Mouse (Mus musculus) layer of hippocampus, postnatal 10 days (tissue): ENCODE results near the gene Olfr374. TPM values are rescaled to one million over a fixed set of nuclear protein-coding genes. Genes with fewer than 3 reads are reported as not detected.
A peak's percentile ranks its signal among the peaks of the same experiment; 100 is the strongest.

Source experiments
- DNase-seq, 2 experiments: peaks; one replicate each; pipeline ENCODE4 v3.0.0; 2021; ENCODE audit warnings: low spot score in 2 of 2
- total RNA-seq, 2 experiments: library from RNA; stranded (reverse); gene quantifications; 2 replicates each; pipeline ENCODE4 v1.2.3; 2021

Gene Olfr374
- total RNA-seq, 2 experiments from 2014 or later, result not detected

DNA sequence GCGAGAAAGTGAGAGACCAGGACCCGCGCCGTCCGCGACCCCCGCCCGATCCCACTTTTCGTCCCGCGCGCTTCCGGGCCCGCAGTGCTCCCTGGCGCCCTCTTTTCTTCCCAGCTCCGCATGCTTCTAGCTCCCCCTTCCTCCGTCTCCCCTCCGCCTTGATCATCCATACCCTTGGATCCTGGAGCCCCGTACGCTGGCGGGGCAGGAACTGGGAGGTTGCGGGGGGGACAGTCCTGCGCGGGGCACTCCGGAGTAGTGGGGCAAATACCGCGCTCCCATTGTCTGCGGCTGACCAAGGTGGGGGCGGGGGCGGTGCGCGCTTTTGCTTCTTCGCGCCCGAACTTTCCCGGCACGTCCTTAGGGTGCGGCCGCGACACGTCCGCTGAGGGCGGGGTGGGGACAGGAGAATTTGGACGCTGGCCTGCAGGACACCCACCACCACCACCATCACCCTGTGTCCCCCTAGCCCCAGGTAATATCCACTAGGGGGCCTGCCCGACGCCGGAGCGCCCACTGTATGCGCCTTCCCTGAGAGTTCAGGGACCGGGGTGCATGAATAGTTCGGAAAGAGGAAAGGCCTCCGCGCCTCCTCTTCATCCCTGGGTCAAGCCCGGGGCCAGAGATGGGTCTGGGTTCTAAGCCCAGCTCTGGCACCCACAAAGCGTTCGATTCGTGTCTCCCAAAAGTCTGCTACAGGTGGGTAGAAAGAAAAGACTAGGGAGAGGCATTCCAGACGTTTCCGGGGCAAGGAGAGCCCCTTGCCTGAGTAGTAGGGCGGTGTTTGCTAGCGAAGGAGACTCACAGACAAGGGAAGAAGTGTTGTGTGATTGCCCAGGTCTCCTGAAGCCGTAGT lies 28.8 kb downstream of the Olfr374 start:
- peak; percentile 41 to 55 for DNase-seq

DNA sequence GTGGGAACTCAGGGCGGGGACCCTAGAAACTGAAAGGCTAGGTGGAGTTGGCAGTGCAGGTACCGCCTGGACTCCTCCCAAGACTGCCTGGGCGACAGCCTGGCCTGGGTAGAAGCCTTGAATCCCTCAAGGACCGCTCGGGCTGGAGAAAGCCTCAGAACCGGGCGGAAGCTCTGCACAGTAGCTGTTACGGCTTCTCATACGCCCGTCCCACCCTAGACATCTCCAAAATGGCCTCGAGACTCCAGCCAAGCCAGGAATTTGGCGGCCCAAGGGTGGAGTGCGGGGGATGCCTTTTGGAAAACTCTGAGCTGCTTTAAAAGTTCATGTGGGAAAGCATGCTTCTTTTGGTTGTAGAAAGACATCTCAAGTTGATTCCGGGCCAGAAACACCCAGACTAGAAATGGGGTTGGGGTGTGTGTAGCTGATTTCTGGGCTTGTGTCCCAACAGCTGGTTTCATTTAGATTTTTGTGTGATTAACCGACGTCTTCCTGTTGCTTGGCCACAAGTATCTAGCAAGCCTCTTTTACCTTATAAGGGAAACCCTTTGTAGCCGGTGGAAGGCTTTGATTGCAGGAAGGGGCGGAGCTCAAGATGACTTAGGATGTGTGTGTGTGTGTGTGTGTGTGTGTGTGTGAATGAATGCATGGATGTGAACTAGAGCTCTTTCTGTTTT lies 29.6 kb downstream of the Olfr374 start:
- peak; percentile 26 to 32 for DNase-seq

GRCm38 (mm10) chr8:72137431-72137830 lies 30.6 kb downstream of the Olfr374 start:
- no peak for DNase-seq

GRCm38 (mm10) chr8:72138456-72138855 lies 31.6 kb downstream of the Olfr374 start:
- no peak for DNase-seq

DNA sequence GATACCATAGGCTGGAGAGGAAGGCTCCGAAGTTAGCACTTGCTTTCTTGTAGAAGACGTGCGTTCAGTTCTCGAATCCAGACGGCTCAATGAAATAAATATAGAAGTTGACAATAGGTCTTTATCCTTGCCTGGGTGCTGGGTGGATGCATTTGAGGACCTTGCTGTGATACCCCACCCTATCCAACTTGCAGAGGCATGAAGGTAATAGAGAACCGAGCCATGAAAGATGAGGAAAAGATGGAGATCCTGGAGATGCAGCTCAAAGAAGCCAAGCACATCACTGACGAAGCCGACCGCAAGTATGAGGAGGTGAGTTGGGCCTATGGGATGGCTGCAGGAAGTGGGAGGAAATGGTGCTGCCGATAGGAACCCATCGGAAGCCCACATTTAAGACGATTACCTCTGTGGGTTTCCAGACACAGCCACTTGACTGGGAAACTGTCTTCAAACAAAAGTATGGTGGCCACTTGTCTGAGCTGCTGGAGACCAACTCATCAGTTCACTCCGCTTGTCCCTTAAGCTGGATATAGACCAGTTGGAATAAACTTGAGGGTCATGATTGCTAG lies 36.5 kb downstream of the Olfr374 start:
- no peak for DNase-seq

DNA sequence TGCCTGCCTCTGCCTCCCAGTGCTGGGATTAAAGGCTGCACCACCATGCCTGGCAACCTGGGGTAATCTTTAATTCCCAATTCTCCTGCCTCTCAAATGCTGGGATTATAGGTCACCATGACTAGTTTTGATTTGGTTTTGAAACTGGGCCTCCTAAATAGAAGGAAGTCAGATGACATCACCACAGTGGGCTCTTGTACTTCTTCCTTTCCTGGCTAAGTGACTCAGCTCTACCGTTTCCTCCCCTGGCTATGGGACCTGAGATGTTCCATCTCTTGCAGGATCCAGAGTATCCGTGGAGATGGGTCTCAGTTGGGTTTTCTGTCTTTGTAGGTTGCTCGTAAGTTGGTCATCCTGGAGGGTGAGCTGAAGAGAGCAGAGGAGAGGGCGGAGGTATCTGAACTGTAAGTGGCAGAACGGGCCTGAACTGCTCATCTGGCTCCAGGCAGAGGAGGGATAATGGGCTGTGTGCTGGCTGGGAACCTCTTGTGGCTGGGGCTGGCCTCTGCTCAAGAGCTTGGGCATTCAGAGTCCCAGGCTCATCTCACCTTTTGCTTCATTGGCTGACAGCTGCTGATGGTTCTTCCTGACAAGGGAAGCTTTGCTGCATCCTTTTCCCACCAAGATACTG lies 37.6 kb downstream of the Olfr374 start:
- no peak for DNase-seq

DNA sequence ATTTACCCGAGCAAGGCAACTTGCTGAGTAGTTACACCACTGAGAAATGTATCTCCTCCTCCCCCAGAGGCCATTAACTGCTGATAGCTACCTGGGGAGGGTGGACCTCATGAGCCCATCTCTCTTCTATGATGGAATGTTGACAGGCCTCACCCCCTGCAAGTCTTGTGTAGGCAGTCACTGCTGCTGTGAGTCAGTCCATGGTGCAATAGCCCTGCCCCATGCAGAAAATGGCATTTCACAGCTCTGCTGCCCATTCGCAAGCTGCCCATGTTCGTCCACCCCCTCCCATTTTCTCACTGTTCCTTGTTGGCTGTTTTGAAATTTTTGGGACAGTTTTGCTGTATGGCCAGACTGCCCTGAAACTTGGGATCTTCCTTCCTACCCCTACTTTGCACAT lies 38.7 kb downstream of the Olfr374 start:
- no peak for DNase-seq

DNA sequence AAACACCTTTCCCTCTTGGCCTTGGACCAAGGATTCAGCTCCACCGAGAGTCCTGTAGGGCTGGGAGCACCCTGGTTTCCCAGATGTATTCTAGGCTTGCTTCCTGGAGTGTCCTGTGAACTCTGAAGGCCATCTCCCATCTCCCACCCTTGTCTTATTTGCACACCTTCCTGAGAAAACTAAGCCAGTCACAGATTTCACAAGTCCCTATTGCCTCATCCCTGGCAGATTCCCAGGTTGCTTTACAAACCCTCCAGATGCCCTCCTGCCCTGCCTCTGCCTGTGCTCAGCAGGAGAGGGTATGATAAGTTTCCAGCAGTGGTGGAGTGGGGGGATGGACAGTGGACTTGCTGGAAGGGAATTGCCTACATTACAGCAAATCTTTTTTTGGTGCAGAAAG lies 39.2 kb downstream of the Olfr374 start:
- DNase-seq, result no peak

DNA sequence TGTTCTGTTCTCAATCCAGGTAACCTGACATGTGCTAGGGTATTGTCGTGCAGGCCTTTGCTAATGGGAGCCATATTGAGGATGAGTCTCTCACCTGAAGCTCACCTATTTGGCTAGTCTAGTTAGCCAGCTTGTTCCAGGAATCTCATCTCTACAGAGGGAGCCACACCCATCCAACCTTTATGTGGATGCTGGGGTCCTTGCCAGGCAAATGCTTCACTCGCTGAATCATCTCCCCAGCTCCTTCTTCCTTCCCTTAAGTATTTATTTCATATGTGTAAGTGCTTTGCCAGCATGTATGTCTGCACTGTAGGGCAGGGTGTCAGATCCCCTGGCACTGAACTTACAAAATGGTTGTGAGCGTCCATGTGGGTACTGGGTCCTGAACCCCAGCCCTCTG lies 39.7 kb downstream of the Olfr374 start:
- DNase-seq, result no peak

GRCm38 (mm10) chr8:72147266-72147665 lies 40.4 kb downstream of the Olfr374 start:
- DNase-seq, result no peak

DNA sequence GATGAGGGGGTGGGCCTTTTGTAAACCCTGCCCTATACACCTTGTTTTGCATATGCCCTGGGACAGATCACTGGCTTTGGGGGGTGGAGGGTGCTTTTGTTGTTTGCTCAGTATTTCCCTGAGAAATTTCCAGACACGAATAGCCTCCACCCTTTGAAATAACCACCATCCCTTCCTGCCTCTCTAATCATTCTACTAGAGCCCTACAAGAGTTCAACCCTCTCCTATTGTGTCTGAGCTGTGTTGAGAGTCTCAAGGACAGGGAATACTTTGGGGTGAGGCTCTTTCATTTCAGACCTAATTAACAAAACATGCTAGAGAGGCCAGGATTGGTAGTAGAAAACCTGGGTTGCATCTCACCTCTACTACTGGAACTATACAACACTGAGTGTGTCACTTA lies 42.2 kb downstream of the Olfr374 start:
- DNase-seq, result no peak

GRCm38 (mm10) chr8:72151418-72152078 lies 44.7 kb downstream of the Olfr374 start:
- no peak for DNase-seq

GRCm38 (mm10) chr8:72153382-72153781 lies 46.5 kb downstream of the Olfr374 start:
- DNase-seq, result no peak

DNA sequence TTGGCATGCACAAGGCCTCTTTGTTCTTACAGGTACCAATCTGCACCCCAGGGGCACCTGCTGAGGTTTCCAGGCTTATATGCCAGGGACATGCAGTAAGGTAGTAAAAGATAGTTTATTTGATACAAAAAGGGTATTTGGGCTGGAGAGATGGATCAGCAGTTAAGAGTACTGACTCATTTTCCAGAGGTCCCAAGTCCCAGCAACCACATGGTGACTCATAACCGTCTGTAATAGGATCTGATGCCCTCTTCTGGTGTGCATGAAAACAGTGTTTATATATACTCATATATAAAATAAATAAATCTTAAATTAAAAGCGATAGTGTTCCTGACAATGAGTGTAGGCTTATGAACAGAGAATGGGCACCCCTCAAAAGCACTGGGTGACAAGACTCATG lies 51.3 kb downstream of the Olfr374 start:
- DNase-seq, result no peak

GRCm38 (mm10) chr8:72158726-72159125 lies 51.9 kb downstream of the Olfr374 start:
- no peak for DNase-seq

- no peak for DNase-seq
Measured at GRCm38 (mm10) chr8:72160007-72160406, 53.2 kb downstream of the Olfr374 start.

DNA sequence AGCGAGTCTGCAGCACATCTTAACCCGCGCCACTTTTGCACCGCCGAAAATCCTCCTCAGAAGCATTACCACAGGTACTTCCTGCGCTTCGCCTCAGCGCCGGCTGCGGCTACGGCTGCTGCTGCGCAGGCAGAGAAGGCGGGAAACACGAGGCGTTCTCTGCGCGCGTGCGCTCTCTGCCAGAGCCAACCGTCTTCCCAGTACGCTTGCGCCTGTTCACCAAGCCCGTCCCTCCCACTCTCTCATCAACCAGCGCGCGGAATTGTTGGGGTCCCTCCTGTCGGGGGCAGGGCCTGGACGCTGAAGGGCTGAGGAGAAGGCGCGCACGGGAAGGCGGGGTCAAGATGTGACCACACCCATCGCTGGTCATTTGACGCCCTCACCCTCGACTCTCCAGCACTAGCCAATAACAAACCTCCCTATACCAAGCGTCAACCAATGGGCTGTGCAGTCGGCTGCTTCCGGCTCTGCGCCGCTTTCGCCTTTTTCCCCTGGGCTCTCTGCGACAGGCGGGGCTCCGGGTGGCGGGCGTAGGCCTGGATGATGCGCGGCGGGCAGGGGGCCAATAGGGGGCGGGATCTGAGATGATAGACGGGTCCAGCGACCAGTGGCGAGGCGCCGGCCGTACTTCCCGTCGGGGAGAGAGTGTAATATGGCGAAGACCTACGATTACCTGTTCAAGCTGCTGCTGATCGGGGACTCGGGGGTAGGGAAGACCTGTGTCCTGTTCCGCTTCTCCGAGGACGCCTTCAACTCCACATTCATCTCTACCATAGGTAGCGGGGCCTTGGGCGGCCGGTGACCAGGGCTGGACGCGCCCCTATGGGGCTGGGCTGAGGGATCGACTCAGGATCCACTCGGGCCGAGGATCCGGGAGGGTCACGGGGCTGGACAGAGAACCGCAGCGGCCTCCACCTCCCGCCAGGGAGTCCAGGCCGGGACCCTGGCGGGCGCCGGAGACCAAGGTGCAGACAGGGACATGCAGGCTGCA lies 54.2 kb downstream of the Olfr374 start, which contains the start of gene Rab8a:
Gene Rab8a (plus strand): TSS at position 494 of the 991 bp plus-strand sequence.
- peak; percentile 100 for DNase-seq

- DNase-seq, result no peak
Measured at GRCm38 (mm10) chr8:72162821-72163220, 56.0 kb downstream of the Olfr374 start.
